Mouse (Mus musculus) 3134 (cell line): ENCODE results near the gene Clec2d.
"Not testable (repeated sequence)": the region's sequence is repeated elsewhere in the genome, so short reads cannot be mapped to it uniquely, and the experiment has no call there.

Source experiments
- DNase-seq: peaks from one replicate; pipeline ENCODE4 v3.0.0-alpha.2; 2011; ENCODE audit warnings: low spot score; ENCODE audit not compliant: insufficient read length; ENCODE audit errors: extremely low read depth

Gene Clec2d

GRCm38 (mm10) chr6:129180403-129181169 is at the start of gene Clec2d:
Clec2d (plus strand) TSS chr6:129180615.
- DNase-seq: peak; percentile 77

GRCm38 (mm10) chr6:129132604-129133341 is 47.6 kb upstream of the Clec2d start:
- no peak for DNase-seq

GRCm38 (mm10) chr6:129146812-129147211 is 33.6 kb upstream of the Clec2d start:
- DNase-seq: no peak

GRCm38 (mm10) chr6:129160103-129160502 is 20.3 kb upstream of the Clec2d start:
- no peak for DNase-seq

GRCm38 (mm10) chr6:129161136-129161535 is 19.3 kb upstream of the Clec2d start:
- no peak for DNase-seq

- DNase-seq: no peak
Measured at GRCm38 (mm10) chr6:129161951-129162350, 18.5 kb upstream of the Clec2d start.

GRCm38 (mm10) chr6:129162587-129163159 is 17.7 kb upstream of the Clec2d start:
- no peak for DNase-seq

- no peak for DNase-seq
Measured at GRCm38 (mm10) chr6:129163606-129164005, 16.8 kb upstream of the Clec2d start.

- DNase-seq: no peak
Measured at GRCm38 (mm10) chr6:129170925-129171324, 9.5 kb upstream of the Clec2d start.

- no peak for DNase-seq
Measured at GRCm38 (mm10) chr6:129171675-129172074, 8.7 kb upstream of the Clec2d start.

- DNase-seq: no peak
Measured at GRCm38 (mm10) chr6:129174836-129175235, 5.6 kb upstream of the Clec2d start.

GRCm38 (mm10) chr6:129175612-129176011 is 4.8 kb upstream of the Clec2d start:
- DNase-seq: no peak

GRCm38 (mm10) chr6:129176621-129177020 is 3.8 kb upstream of the Clec2d start:
- no peak for DNase-seq

- DNase-seq: no peak
Measured at GRCm38 (mm10) chr6:129179281-129179680, 1.1 kb upstream of the Clec2d start.

GRCm38 (mm10) chr6:129179831-129180230 is 584 bp upstream of the Clec2d start:
- DNase-seq: not testable (repeated sequence)

GRCm38 (mm10) chr6:129181249-129181648 is 834 bp downstream of the Clec2d start:
- no peak for DNase-seq

- DNase-seq: peak; percentile 31
Measured at GRCm38 (mm10) chr6:129181683-129182082, 1.3 kb downstream of the Clec2d start.

- DNase-seq: no peak
Measured at GRCm38 (mm10) chr6:129182518-129182917, 2.1 kb downstream of the Clec2d start.

- not testable (repeated sequence) for DNase-seq
Measured at GRCm38 (mm10) chr6:129184001-129184400, 3.6 kb downstream of the Clec2d start.

- DNase-seq: no peak
Measured at GRCm38 (mm10) chr6:129184788-129185187, 4.4 kb downstream of the Clec2d start.

- no peak for DNase-seq
Measured at GRCm38 (mm10) chr6:129186022-129186421, 5.6 kb downstream of the Clec2d start.
